Mouse (Mus musculus) lung, postnatal 4 days (tissue): Measurements from ENCODE around the gene Enpp3.

Source experiments
- DNase-seq, 2 experiments: peaks; one replicate each; pipeline ENCODE4 v3.0.0; 2021

Enpp3 gene

DNA sequence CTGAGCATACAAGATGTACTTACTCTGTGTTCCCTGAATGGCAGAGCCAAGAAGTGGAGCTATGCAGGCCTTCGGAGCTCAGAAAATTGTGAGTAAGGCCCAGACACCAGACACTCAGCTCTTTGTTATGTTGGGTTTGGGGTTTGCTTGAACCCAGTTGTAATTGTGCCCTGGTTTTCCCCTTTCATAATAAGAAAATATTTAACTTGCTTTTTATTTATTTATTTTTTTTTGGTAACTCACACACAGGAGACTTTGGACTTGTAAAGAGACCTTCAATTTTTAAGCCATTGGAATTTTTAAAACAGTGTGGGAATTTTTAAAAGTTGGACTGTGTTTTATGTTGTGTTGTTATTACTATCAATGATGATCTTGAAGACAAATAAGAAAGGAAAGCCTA is at the start of gene Enpp3:
Enpp3 (minus strand) TSS at position 148 of the 400 bp plus-strand sequence.
- DNase-seq, result no peak

DNA sequence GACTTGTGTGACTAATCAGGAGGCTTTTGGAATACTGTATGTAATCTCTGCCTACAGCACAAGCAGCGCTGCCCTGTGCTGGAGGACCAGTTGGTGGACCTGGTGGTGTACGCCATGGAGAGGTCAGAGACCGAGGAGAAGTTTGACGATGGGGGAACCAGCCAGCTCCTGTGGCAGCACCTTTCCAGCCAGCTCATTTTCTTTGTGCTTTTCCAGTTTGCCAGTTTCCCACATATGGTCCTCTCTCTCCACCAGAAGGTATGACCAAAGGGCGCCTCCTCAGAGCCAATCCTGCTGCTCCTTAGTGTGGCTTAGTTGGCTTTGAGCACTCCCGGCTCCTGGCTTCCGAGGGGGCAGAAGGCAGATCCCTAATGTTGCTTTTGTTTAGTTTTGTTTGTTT is 45.7 kb upstream of the Enpp3 start:
- DNase-seq, result no peak

DNA sequence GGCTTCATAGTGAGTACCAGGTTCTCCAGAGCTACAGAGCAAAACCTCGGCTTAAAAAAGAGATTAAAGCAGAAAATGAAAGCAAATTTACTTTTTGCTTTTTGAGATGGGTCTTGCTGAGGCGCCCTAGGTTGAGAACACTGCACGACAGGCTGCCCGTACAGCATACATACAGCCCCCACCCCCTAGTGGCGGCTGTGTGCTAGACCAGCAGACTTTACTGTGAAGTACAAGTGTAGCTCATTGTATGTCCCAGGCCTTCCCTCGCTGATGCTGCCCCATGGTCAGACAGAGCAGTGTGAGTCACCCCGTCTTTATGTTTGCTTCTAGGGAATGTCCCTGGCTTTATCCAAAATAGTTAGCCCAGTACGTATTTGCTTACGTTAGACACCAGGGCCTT is 43.4 kb upstream of the Enpp3 start:
- DNase-seq, result peak; percentile 29 to 36

DNA sequence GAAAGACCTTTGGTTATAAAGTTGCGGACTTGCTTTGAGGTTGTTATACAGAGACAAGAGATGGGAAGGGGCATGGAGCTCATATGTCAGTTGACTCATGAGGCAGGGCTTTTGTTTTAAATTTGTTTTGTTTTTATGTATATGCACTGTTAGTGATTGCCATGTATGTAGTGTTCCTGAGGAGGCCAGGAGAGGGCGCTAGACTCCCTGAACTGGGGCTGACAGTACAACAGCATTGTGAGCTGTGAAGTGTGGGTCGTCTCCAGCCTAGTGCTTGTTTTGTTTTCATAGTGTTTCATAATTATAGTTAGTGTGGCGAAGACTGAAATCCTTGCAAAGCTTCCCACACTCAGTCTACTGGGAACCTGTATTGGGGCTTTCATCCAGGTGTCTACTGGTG is 31.0 kb upstream of the Enpp3 start:
- no peak for DNase-seq

DNA sequence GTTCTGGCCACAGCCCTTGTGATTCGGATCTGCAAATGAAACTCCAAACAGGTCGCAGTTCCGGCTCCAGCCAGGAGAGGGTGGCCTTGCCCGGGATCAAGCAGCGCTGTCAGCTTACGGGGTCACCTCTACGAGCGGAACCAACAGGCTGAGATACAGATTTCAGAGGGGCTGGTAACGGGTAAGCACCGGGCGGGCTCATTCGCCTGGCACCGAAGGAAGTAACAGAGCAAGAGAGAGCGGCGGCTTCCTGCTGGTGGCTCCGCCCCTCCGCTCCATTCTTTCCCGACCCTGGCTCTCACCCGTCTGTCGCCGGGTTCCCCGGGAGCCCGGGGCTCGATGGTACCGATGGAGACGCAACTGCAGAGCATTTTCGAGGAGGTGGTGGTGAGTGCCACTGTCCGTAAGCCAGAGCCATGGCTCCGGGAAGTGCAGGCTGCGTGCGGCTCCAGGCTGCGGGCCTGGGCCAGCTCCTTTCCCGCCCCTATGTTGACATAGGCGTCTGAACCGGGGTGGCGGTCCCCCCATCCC is 27.2 kb upstream of the Enpp3 start, which contains the start of gene Med23:
Med23 (plus strand) TSS at position 227 of the 531 bp plus-strand sequence.
- peak; percentile 97 to 99 for DNase-seq

DNA sequence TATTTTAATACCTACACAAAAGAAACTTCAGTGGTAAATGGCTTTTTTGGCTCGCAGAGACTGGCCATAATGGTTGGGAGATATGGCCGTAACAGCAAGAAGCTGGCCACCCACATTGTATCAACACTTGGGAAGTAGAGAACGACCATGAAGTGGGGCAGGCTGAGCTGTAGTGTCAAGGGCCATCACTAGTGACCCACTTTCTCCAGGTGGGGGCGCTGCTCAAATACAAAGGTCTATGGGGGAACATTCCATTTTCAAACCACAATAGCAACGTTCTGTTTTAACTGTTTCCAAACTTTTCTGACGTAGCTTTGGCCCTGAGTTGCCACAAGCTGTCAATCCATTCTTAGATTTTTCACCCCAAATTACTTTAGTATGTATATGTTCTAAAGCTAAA is 21.8 kb upstream of the Enpp3 start:
- no peak for DNase-seq

DNA sequence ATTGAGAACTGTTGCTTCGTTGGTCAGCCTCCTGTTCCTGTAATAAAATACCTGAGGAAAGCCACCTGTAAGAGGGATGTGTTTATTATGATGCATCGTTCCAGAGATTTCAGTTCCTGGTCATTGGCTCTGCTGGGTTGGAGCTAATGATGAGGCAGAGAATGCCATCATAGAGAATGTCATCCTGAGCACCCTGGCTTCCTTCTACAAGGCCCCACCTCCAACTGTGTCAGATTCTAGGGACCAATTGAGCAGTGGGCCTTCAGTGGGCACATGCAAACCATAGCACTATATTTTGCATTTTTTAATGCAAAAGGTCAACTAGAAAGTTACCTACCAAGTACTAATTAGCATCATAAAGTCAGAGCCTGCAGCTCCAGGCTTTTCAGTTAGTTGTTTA is 20.5 kb upstream of the Enpp3 start:
- DNase-seq, result no peak

DNA sequence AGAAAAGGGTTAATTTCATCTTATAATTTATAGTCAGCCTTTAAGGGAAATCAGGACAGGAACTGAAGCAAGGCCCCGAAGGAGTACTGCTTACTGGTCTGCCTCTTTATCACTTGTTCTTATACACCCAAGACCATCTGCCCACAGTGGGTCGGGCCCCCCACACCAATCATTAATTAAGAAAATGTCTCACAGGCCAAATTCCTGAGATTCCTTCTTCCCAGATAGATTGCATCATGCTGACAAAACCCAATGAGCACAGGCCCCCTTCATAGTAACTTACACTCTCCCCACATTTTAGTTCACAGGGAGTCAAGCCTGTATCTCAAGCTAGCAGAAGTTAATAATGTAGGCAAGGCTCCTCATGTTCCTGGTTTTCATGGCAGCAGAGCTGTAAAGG is 625 bp downstream of the Enpp3 start:
- DNase-seq, result no peak

DNA sequence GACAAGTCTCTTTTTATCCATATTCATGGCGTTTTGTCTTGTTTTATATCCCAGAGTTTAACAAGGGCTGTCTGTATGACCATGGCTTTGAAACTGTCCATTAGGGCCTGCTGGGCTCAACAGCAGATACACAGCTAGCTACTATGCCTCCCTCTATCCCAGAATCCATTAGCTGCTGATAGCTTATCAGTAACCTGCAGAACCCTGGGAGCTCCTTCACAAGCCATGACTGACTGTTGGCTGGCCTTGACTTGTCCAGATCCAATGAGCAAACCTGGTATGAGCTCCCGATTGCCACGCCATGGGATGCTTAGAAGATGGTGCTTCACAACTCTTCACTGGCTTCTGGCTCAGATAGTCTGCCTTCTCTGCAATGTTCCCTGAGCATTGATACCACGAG is 1.8 kb downstream of the Enpp3 start:
- DNase-seq, result no peak

DNA sequence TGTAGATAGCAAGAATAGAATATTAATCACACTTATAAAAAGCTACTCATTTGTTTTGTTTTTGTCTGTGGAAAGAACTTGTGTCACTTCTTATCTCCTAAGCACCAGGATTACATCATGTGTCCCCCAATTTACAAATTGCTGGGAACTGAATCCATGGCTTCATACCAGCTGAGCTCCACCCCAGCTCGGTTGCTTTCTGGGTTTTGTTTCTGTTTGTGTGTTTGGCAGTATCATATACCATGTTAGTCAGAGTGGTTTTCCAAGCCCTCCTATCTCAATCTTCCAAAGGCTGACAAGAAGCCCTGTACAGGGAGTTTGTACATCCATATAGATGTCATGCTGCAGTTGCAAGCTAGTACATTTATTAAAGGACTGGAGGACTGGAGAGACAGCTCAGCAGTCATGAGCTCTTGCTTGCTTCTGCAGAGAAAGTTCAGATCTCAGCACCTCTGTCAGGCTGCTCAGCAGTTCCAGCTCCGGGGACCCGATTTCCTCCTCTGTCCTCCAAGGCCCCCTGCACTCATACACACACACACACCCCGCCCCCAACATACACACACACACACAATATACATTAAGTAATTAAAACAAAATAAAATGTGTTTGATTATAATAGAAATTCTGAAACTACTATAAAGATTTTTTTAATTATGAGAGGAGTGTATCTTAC is 6.1 kb downstream of the Enpp3 start:
- DNase-seq, result no peak

DNA sequence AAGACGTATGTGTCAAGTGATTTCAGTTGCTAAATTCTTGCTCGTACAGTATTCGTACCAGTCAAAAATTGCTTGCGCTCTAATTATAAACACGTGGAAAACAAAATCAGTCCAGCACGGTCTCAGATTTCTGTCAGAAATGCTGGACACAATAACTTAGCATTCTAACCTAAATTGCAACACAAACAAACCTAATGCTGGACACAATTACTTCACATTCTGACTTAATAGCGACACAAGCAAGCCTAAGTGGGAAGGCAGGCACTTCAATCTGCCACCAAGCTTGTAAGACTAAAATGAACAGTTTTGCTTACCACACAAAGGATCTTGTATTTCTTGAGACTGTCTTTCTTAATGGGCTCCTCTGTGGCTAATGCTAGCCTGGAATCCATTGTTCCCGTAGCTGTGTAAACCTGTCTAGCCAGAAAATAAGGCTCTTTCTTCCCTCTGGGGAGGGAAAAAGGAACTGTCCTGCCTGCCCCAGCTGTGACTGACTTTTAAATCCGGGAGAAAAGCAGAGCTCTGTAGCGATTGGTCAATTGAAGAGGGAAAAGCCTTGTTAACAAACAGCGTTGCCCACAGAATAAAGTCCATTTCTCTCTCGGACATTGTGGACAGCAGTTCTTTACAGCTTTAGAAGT is 6.8 kb downstream of the Enpp3 start:
- no peak for DNase-seq

DNA sequence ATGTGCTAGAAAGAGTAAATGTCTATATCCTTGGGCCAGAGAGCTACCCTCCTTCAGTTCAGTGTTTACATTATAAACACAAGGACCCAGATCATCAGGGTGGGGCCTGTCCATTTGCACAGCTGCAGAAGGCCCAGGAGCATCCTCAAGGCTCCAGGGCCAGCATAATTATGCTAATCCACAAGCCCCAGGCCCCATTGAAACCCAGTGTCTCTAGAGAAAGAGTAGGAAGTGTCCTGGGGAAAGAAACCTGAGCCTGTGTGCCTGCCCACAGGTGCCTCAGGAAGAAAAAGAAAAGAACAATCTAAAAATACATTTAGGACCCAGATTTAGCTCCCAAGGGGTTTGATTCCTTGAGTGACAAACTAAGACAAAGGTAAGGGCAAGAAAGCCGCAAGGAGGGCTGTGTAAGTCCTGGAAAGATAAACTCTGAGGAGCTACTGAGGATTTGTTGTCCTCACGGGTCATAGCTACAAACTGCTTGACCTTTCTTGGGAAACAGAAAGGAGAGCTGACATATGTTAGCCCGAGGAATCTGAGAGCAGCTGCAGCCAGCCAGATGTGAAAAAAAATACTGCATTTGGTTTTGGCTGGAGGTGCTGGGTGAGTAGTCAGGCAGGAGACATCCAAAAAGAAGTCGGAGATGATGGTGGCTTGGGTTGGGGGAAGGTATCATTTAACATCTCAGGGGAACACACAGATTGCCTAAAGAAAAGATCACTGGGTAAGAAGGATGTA is 7.8 kb downstream of the Enpp3 start:
- DNase-seq, result no peak

DNA sequence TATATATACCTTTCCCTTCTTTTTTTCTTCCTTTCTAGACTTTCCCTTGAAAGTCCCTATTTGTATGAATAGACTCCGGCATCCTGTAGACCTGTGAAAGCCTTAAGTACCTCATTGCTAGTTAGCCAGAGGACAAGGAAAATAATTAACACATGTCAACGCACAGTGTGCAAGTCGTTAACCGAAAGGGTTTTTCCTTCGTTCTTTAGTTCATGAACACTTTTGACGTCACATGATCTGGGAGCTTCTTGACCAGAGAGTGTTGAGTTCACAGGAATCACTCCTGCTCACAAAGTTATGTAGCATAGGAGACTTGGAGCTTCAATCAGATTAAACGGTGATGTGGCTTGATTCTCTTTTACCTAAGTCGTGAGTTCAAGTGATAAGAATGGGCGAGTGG is 10.3 kb downstream of the Enpp3 start:
- DNase-seq, result no peak

DNA sequence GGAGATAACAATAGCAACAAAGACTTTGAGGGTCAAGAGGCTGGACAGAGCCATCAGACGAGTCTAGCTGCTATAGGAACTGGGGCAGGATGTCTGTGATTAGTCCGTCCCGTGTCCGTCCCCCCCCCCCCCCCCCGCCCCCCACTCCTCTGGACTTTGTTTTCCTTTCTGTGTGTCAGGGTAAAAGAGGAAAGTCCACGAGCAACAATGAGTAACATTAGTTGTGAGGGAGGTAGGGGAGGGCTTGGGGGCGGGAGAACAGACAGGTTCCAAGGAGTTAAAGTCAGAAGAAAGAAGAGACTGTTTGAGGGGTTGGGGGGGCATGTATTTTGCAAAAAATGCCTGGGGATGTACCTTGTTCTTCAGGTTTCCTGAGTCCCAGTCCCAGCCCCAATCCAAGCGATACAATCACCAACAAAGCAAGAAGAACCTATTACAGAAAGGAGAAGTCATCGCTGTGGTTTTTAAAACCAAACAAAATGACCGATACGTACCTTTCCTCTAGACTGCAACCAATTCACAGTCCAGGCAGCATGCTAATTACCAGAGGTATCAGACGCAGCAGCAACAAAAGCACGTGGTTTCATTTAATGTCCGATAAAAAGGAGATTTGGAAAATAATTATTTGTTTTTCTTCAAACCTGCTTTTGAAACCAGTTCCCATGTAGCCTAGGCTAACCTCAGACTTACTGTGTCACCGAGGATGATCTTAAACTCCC is 11.1 kb downstream of the Enpp3 start:
- no peak for DNase-seq

DNA sequence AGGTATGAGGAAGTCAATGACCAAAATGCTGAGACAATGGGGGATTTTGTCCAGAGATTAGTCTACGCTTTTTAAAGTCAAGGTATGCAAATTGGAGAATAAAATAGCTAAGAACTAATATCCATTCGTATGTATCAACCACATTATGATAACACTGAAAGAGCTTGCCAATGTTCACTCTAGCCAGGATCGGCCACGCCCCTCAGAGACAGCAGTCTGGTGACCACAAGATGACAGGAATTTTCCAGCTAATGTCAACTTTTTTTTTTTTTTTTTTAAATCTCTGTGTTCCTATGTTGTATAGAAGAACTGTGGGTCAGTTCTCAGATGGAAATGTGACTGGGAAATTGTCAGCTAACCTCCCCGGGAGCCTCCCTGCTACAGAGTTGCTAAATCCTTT is 12.2 kb downstream of the Enpp3 start:
- DNase-seq, result no peak

DNA sequence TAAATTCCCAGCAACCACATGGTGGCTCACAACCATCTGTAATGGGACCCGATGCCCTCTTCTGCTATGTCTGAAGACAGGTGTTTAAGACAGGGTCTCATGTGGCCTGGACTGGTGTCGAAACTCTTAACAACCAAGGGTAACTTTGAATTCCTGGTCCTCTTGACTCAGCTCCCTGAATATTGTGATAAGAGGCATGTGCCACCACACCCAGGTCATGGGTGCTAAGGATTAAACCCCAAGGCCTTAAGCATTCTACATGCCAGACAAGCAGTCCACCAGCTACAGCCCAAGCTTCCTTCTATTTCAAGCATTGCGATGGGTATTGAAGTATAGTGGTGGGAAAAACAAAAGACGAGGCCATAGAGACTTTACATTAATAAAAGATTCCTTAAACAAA is 14.5 kb downstream of the Enpp3 start:
- DNase-seq, result no peak

DNA sequence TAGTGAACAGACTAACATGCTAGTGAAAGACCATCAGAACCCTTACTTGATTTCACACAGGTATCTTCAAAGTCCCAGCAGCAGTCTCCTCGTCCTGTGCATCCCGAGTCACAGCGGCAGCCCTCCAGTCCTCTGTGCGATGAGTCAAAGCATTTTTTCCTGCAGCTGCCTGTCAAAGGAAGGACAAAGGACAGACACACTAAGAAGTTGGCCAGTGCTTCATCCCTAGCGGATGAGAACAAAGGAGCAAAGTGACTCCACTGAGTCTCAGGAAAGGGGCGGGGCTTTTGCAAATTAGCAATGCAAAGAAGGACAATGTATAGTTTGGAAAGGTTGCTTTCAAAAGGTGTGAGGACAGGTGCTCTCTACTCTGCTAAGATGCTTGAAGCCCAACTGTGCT is 16.5 kb downstream of the Enpp3 start:
- no peak for DNase-seq

DNA sequence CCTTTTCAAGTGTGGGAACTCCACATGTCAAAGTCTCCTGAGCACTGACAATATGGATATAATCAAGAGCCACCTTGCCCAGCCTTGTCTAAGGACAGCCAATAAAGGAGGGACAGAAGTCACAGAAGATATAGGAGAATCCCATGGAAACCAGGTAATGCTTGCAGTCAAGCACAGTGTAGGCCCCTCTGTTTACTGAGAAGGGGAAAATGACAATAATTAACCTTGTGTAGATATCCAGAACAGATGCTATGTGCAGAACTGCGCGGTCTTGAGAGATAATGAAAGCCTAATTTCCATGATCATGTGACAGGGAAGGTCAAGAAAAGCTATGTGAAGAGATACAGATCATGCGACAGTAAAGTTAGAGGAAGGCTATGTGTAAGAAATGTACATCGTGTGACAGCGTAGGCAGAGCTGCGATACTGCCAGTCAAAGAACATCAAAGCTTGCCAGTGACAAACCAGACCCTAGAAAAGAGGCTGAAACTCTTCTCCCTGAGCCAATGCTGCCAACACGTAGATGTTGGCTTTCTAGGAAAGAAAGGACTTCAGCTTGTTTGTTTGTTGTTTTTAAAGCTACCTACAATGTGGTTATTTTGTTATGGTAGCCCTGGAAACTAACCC is 17.1 kb downstream of the Enpp3 start:
- DNase-seq, result no peak

DNA sequence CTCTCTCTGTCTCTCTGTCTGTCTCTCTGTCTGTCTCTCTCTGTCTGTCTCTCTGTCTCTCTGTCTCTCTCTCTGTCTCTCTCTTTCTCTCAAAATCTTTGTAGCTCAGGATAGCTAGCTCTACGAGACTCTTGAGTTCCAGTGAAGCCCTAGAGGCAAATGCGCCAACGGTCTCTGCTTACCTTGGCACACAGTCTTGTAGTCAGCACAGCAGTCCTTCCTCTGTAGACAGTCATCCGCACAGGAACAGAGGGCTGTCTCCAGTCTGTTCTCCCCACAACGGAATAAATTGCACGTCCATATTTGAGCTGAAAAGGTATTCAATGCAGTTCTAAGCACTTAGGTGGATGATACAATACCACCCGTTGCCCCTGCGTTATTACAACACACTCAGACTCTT is 18.0 kb downstream of the Enpp3 start:
- no peak for DNase-seq

DNA sequence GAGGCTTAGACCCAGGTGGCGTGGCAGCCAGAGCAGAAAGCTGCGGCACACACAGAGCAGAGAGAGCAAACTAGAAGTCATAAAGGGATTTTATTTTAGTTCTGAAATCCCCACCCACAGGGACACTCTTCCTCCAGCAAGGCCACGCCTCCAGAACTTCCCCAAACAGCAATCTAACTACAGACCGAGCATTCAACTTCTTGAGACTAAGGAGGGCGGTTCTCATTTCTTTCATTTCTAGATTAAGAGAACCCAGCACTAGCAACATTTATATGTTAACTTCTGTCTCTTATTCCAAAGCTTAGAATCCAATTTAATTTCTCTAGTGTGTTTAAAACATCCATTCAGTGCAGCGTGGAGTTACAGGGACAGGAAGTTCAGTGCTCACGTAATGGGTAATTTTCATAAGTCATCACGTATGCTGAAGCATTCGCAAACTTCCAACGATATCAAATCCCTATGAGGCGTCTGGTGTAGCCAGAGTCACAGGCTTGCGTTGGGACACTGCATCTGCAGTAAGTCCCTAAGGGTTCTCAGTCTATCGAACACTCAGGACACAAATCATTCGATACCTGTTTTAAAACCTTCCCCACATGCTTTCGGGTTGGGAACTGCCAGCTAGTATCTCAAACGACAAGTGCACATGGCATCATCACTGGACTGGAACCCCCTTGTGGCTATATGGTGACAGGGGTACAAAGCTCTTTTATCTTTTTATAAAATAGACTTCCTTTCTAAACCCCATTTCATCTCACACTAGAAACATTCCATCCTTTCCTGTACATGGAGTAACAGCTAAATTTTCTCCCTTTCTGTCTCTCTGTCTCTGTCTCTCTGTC is 18.7 kb downstream of the Enpp3 start:
- no peak for DNase-seq

DNA sequence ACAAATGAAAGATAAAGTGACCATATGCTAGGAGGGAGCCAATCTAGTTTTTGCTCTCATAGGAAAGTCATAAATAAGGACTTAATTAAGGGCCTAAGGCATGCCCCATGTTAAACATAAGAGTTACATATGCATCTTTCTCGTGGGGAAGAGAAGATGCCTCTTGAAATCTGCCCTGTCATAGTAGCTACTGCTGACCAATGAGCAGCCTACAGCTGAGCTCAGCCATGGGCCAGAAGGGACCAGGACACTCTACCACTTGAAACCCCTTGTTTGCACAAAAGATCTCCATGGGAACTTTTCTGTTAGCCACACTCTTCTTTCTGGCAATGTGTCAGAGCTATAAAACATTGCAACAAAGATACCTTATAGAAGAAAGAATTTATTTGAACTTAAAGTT is 19.4 kb downstream of the Enpp3 start:
- DNase-seq, result no peak

DNA sequence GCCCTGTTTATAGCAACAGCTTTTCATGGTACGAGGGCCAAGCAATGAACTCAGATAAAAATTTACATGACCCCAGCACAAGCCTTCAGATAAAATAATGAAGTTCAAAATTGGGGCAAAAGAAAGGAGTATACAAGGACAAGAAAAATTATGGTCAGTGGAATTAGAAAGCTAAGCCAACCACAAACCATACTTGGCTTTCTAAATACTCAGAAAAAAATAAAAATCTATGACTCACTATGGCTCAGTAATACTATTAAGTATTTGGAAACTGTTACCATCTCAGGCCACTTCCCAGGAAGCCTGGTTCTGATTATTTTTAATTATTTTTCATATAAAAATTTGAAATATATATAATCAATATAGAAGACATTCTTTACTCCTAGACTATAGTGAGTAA is 19.8 kb downstream of the Enpp3 start:
- DNase-seq, result no peak
